ENCODE assay signal across 10 mouse cellular contexts in the genomic region with DNA sequence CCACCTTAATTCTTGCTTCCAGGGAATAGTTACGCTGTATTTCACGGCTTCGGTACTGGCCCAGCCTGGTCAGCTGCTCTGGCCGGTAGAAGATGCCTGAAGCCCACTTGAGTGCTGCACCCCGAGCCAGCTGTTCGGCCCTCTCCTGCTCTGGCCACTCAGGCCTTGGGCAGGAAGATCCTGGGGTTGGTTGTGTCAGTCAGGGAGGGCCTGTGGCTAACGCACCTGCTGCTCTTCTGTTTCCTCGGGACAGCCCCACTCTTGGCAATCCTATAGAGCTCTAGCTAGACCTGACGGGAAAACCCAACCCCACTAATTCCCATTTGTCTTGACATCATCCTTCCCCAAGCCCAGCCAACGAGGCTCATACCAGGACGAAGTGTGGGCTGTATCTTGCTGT. TPM values are rescaled to one million over a fixed set of nuclear protein-coding genes. Genes with fewer than 3 reads are reported as not detected.
DNase-seq lines count a peak whose midpoint lies in the region; ATAC-seq lines count a peak whose summit lies in the region.
"Had no signal": no experiment of that assay in that cellular context is flagged by ENCODE, and none has a peak within 500 bp of the region (broad histone marks: within the 10 kb centered on the region; RNA-seq: fewer than 3 reads in every experiment).

No protein-coding gene starts in this region.

- no peaks in the 10 kb centered on the region for H3K9me3 ChIP-seq in heart, embryonic 14.5 days (ENCODE audit: control insufficient read depth, low read length)
- H3K9me3 ChIP-seq in neural tube, embryonic 12.5 days, result no peaks in the 10 kb centered on the region
- no peaks in the 10 kb centered on the region for H3K9me3 ChIP-seq in intestine, embryonic 15.5 days
- H3K9me3 ChIP-seq in neural tube, embryonic 14.5 days (ENCODE audit: control insufficient read depth, low read length), result no peaks in the 10 kb centered on the region
- H3K9me3 ChIP-seq: embryonic facial prominence, embryonic 15.5 days had no signal

- no peak for DNase-seq in heart, adult 9 months (ENCODE audit: low spot score in 2 of 2)
- no peak for DNase-seq in neural tube, embryonic 10.5 days (ENCODE audit: extremely low spot score, low spot score)
- DNase-seq in frontal cortex, postnatal 10 days (ENCODE audit: low spot score in 2 of 2), result no peak

- peak overlapping the region; percentile 33 to 34 for H3K4me3 ChIP-seq in heart, embryonic 14.5 days (ENCODE audit: control insufficient read depth in 1 of 2, insufficient read depth in 1 of 2, low read depth in 1 of 2, low read length in 2 of 2)
- H3K4me3 ChIP-seq in neural tube, embryonic 12.5 days, result no peak overlapping the region
- H3K4me3 ChIP-seq in intestine, embryonic 15.5 days (replicated peaks), result no peak overlapping the region
- no peak overlapping the region; the same call in 1 of the 2 replicates for H3K4me3 ChIP-seq in neural tube, embryonic 14.5 days (ENCODE audit: low read depth, low read length)
- H3K4me3 ChIP-seq: embryonic facial prominence, embryonic 15.5 days; left cerebral cortex, adult 2 months had no signal

- H3K27me3 ChIP-seq in heart, embryonic 14.5 days (ENCODE audit: control insufficient read depth, insufficient read depth, low read length), result peaks cover 3% of the 10 kb centered on the region; the same call in 1 of the 2 replicates
- H3K27me3 ChIP-seq in neural tube, embryonic 12.5 days (replicated peaks), result peaks cover 13% of the 10 kb centered on the region
- peaks cover 6% of the 10 kb centered on the region for H3K27me3 ChIP-seq in intestine, embryonic 15.5 days (replicated peaks)
- H3K27me3 ChIP-seq in neural tube, embryonic 14.5 days (ENCODE audit: control insufficient read depth, insufficient read depth, low read length), result no peaks in the 10 kb centered on the region

- ATAC-seq in heart, embryonic 14.5 days (ENCODE audit: insufficient number of reproducible peaks, insufficient read depth, low FRiP score, low read depth), result no peak
- no peak for ATAC-seq in neural tube, embryonic 12.5 days (ENCODE audit: low FRiP score, low read depth)
- ATAC-seq in intestine, embryonic 15.5 days, result no peak
- ATAC-seq in neural tube, embryonic 14.5 days (ENCODE audit: low read depth), result no peak
- no peak for ATAC-seq in cerebellum, adult (ENCODE audit: insufficient number of reproducible peaks, low FRiP score, low TSS enrichment)

- H3K9ac ChIP-seq in heart, embryonic 14.5 days (ENCODE audit: low read length), result peak overlapping the region; percentile 45
- H3K9ac ChIP-seq in neural tube, embryonic 12.5 days, result no peak overlapping the region
- H3K9ac ChIP-seq in intestine, embryonic 15.5 days, result no peak overlapping the region
- no peak overlapping the region for H3K9ac ChIP-seq in neural tube, embryonic 14.5 days (replicated peaks; ENCODE audit: low read depth, low read length)
- H3K9ac ChIP-seq: embryonic facial prominence, embryonic 15.5 days had no signal

- peak overlapping the region; percentile 61 to 65; a peak in 2 of 4 replicates for H3K27ac ChIP-seq in heart, embryonic 14.5 days (replicated peaks in 1 of 2; ENCODE audit: control insufficient read depth in 1 of 2, insufficient read depth in 1 of 2, low read depth in 2 of 2, low read length in 2 of 2)
- H3K27ac ChIP-seq in neural tube, embryonic 12.5 days, result no peak overlapping the region
- no peak overlapping the region for H3K27ac ChIP-seq in intestine, embryonic 15.5 days
- no peak overlapping the region for H3K27ac ChIP-seq in neural tube, embryonic 14.5 days (ENCODE audit: low read depth, low read length)
- H3K27ac ChIP-seq: embryonic facial prominence, embryonic 15.5 days; left cerebral cortex, adult 2 months had no signal

- H3K4me2 ChIP-seq in heart, embryonic 14.5 days (ENCODE audit: low read length), result peak overlapping the region; percentile 50
- peak overlapping the region; percentile 1; the same call in 1 of the 2 replicates for H3K4me2 ChIP-seq in neural tube, embryonic 12.5 days (replicated peaks)
- H3K4me2 ChIP-seq in intestine, embryonic 15.5 days (replicated peaks), result peak overlapping the region; percentile 19; the same call in 1 of the 2 replicates
- peak overlapping the region; percentile 27; the same call in 1 of the 2 replicates for H3K4me2 ChIP-seq in neural tube, embryonic 14.5 days (ENCODE audit: low read depth, low read length)
- H3K4me2 ChIP-seq: embryonic facial prominence, embryonic 15.5 days had no signal

- peaks cover 16% of the 10 kb centered on the region for H3K36me3 ChIP-seq in heart, embryonic 14.5 days (ENCODE audit: control insufficient read depth, insufficient read depth, low read length)
- peaks cover 9% of the 10 kb centered on the region for H3K36me3 ChIP-seq in neural tube, embryonic 12.5 days
- peaks cover 5% of the 10 kb centered on the region for H3K36me3 ChIP-seq in intestine, embryonic 15.5 days
- H3K36me3 ChIP-seq in neural tube, embryonic 14.5 days (ENCODE audit: control insufficient read depth, insufficient read depth, low read length), result peaks cover 7% of the 10 kb centered on the region

- H3K4me1 ChIP-seq in heart, embryonic 14.5 days (ENCODE audit: control insufficient read depth in 2 of 2, insufficient read depth in 2 of 2, low read length in 2 of 2), result peaks cover 9 to 17% of the 10 kb centered on the region in 2 experiments
- peaks cover 20% of the 10 kb centered on the region for H3K4me1 ChIP-seq in neural tube, embryonic 12.5 days
- peaks cover 19% of the 10 kb centered on the region for H3K4me1 ChIP-seq in intestine, embryonic 15.5 days (replicated peaks)
- H3K4me1 ChIP-seq in neural tube, embryonic 14.5 days (ENCODE audit: control insufficient read depth, insufficient read depth, low read length), result peaks cover 17% of the 10 kb centered on the region

- WGBS in heart, embryonic 14.5 days, result 49% methylated on average over 11 of the region's 11 CpGs
- WGBS in neural tube, embryonic 12.5 days, result 75% methylated on average over 11 of the region's 11 CpGs
- 72% methylated on average over 11 of the region's 11 CpGs for WGBS in intestine, embryonic 15.5 days
- WGBS in neural tube, embryonic 14.5 days, result 80% methylated on average over 11 of the region's 11 CpGs

RNA-seq across cellular contexts. Expression of gene Exoc3l, which starts 0.6 kb away (rescaled TPM):
- polyA plus RNA-seq in heart, embryonic 14.5 days (2014; fragmentation: Nextera tagmentation; extraction: Ambion mirVana), result 13.7 and 14.7 TPM in 2 replicates
- polyA plus RNA-seq in neural tube, embryonic 12.5 days (2016; fragmentation: Nextera tagmentation; extraction: Ambion mirVana), result 15.9 and 16.3 TPM in 2 replicates
- polyA plus RNA-seq in intestine, embryonic 15.5 days (2015; fragmentation: Nextera tagmentation; extraction: Ambion mirVana), result 8.0 and 8.7 TPM in 2 replicates
- 8.0 and 12.5 TPM in 2 replicates for polyA plus RNA-seq in neural tube, embryonic 14.5 days (2014; fragmentation: Nextera tagmentation; extraction: Ambion mirVana)

RNA-seq across cellular contexts. Expression of gene E2f4, which starts 2.2 kb away (rescaled TPM):
- polyA plus RNA-seq in heart, embryonic 14.5 days (2014; fragmentation: Nextera tagmentation; extraction: Ambion mirVana), result 50.3 and 51.3 TPM in 2 replicates
- polyA plus RNA-seq in neural tube, embryonic 12.5 days (2016; fragmentation: Nextera tagmentation; extraction: Ambion mirVana), result 66.0 and 75.6 TPM in 2 replicates
- 84.9 and 90.4 TPM in 2 replicates for polyA plus RNA-seq in intestine, embryonic 15.5 days (2015; fragmentation: Nextera tagmentation; extraction: Ambion mirVana)
- 46.4 and 49.7 TPM in 2 replicates for polyA plus RNA-seq in neural tube, embryonic 14.5 days (2014; fragmentation: Nextera tagmentation; extraction: Ambion mirVana)

RNA-seq across cellular contexts. Expression of gene 4931428F04Rik, which starts 5.6 kb away (rescaled TPM):
- polyA plus RNA-seq in heart, embryonic 14.5 days (2014; fragmentation: Nextera tagmentation; extraction: Ambion mirVana), result 4.0 and 7.2 TPM in 2 replicates
- 70.6 and 78.4 TPM in 2 replicates for polyA plus RNA-seq in neural tube, embryonic 12.5 days (2016; fragmentation: Nextera tagmentation; extraction: Ambion mirVana)
- 8.3 and 8.6 TPM in 2 replicates for polyA plus RNA-seq in intestine, embryonic 15.5 days (2015; fragmentation: Nextera tagmentation; extraction: Ambion mirVana)
- polyA plus RNA-seq in neural tube, embryonic 14.5 days (2014; fragmentation: Nextera tagmentation; extraction: Ambion mirVana), result 84.6 and 118 TPM in 2 replicates

RNA-seq across cellular contexts. Expression of gene Elmo3, which starts 10.1 kb away (rescaled TPM):
- polyA plus RNA-seq in heart, embryonic 14.5 days (2014; fragmentation: Nextera tagmentation; extraction: Ambion mirVana), result 3.4 TPM in 2 replicates
- polyA plus RNA-seq in neural tube, embryonic 12.5 days (2016; fragmentation: Nextera tagmentation; extraction: Ambion mirVana), result 1.5 and 2.2 TPM in 2 replicates
- 18.3 and 21.2 TPM in 2 replicates for polyA plus RNA-seq in intestine, embryonic 15.5 days (2015; fragmentation: Nextera tagmentation; extraction: Ambion mirVana)
- 0.77 and 1.3 TPM in 2 replicates for polyA plus RNA-seq in neural tube, embryonic 14.5 days (2014; fragmentation: Nextera tagmentation; extraction: Ambion mirVana)

RNA-seq across cellular contexts. Expression of gene Nol3, which starts 19.3 kb away (rescaled TPM):
- polyA plus RNA-seq in heart, embryonic 14.5 days (2014; fragmentation: Nextera tagmentation; extraction: Ambion mirVana), result 2.9 and 3.4 TPM in 2 replicates
- 3.5 and 4.3 TPM in 2 replicates for polyA plus RNA-seq in neural tube, embryonic 12.5 days (2016; fragmentation: Nextera tagmentation; extraction: Ambion mirVana)
- 1.0 and 1.2 TPM in 2 replicates for polyA plus RNA-seq in intestine, embryonic 15.5 days (2015; fragmentation: Nextera tagmentation; extraction: Ambion mirVana)
- polyA plus RNA-seq in neural tube, embryonic 14.5 days (2014; fragmentation: Nextera tagmentation; extraction: Ambion mirVana), result 5.5 and 5.9 TPM in 2 replicates

Comparison
In these comparisons a context has a peak if more than half of its experiments do, and no peak if none do; other contexts are left out.
1. H3K27ac ChIP-seq: peak in heart, embryonic 14.5 days (2 of 2); none in neural tube, embryonic 12.5 days (single experiment), intestine, embryonic 15.5 days (single experiment) and neural tube, embryonic 14.5 days (single experiment).
2. H3K4me3 ChIP-seq: peak in heart, embryonic 14.5 days (2 of 2); none in neural tube, embryonic 12.5 days (single experiment), intestine, embryonic 15.5 days (single experiment) and neural tube, embryonic 14.5 days (single experiment).
3. Peak in every context shown above with its lines, with median percentiles within 50 percentile points of each other: H3K4me2 ChIP-seq.